Mouse (Mus musculus) kidney, adult 2 months (tissue): ENCODE data around the gene Spock1.

ENCODE experiments used
- CTCF ChIP-seq: fragments of 200-500 bp; conservative IDR thresholded peaks from 2 replicates; pipeline ENCODE4 v1.5.1; 2011; ENCODE audit warnings: low read depth, mild to moderate bottlenecking, control low read depth, low read length, moderate library complexity, mixed read lengths; ENCODE audit not compliant: insufficient read depth, insufficient read length
- POLR2A ChIP-seq: fragments of 200-500 bp; IDR thresholded peaks from one replicate; pipeline ENCODE4 v1.6.1; 2011; ENCODE audit warnings: low read depth, low read length, control low read depth

- TF ChIP-seq CTCF: no peak
- no peak for TF ChIP-seq POLR2A
Observed at GRCm38 (mm10) chr13:57414716-57415115, 493.4 kb downstream of the Spock1 start.
